Mouse (Mus musculus) forebrain, embryonic 11.5 days (tissue): ENCODE measurements around the gene Camk1. TPM values are rescaled to one million over a fixed set of nuclear protein-coding genes. Genes with fewer than 3 reads are reported as not detected.

Experiments used
- ATAC-seq: fragments of 200-750 bp; cut with Nextera tagmentation; replicated peaks from 2 replicates; pipeline ENCODE4 v1.8.0; 2017; ENCODE audit warnings: moderate TSS enrichment; ENCODE audit not compliant: low FRiP score
- DNase-seq: peaks from one replicate; pipeline ENCODE4 v3.0.0-alpha.2; 2017; ENCODE audit warnings: low spot score
- H3K27ac ChIP-seq: fragments of 300-500 bp; sonication (generic); 2 replicates; pipeline ENCODE4 v1.5.1; 2014; ENCODE audit warnings: low read depth, low read length
- H3K27me3 ChIP-seq: fragments of 300-500 bp; sonication (generic); 2 replicates; pipeline ENCODE4 v1.6.1; 2014; ENCODE audit warnings: mild to moderate bottlenecking, low read length, mixed read lengths; ENCODE audit not compliant: control insufficient read depth, insufficient read depth
- H3K36me3 ChIP-seq: fragments of 300-500 bp; sonication (generic); 2 replicates; pipeline ENCODE4 v1.6.1; 2014; ENCODE audit warnings: mild to moderate bottlenecking, low read length, moderate library complexity, mixed read lengths; ENCODE audit not compliant: control insufficient read depth, insufficient read depth
- H3K4me1 ChIP-seq: fragments of 300-500 bp; sonication (generic); replicated peaks from 2 replicates; pipeline ENCODE4 v1.6.1; 2014; ENCODE audit warnings: low read length, mixed read lengths; ENCODE audit not compliant: control insufficient read depth, insufficient read depth
- H3K4me2 ChIP-seq: fragments of 300-500 bp; sonication (generic); 2 replicates; pipeline ENCODE4 v1.6.1; 2014; ENCODE audit warnings: low read depth, mild to moderate bottlenecking, low read length, moderate library complexity, mixed read lengths; ENCODE audit not compliant: severe bottlenecking
- H3K4me3 ChIP-seq: fragments of 300-500 bp; sonication (generic); 2 replicates; pipeline ENCODE4 v1.5.1; 2014; ENCODE audit warnings: low read depth, low read length
- H3K9ac ChIP-seq: fragments of 300-500 bp; sonication (generic); 2 replicates; pipeline ENCODE4 v1.6.1; 2014; ENCODE audit warnings: low read length
- H3K9me3 ChIP-seq: fragments of 300-500 bp; sonication (generic); 2 replicates; pipeline ENCODE4 v1.6.1; 2016; ENCODE audit warnings: low read length, mixed read lengths; ENCODE audit not compliant: control insufficient read depth
- WGBS: fragments of 180-500 bp; shearing (Covaris S2); extraction: QIAGEN DNeasy Blood & Tissue Kit; methylation state at CpG from one replicate; pipeline ENCODE4 v1.1.7; 2014; 5-methylcytosine and 5-hydroxymethylcytosine counted together
- polyA plus RNA-seq: library from polyadenylated mRNA; unstranded; fragments of >200 nt; fragmentation: Nextera tagmentation; extraction: Ambion mirVana; gene quantifications from 2 replicates; pipeline ENCODE4 v1.2.1, GENCODE M21; 2014

Gene Camk1
- polyA plus RNA-seq, 1 experiment from 2014 or later, result 47.8 TPM

DNA sequence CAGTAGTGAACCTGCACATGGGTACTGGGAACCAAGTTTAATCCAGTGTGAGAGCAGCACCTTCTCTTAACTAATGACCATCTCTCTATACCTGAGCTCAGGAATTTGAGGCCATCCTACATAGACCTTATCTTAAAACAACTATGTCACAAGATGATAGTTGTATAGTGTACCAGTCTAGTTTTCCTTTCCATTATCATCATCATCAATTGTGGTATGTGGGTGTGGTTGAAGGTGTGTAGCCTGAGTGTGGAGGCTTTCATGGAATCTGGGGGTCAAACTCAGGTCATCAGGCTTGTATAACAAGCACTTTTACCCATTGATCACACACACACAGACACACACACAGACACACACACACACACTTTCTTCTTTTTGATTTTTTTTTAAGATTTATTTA, 6.8 kb upstream of the Camk1 start:
- H3K4me2 ChIP-seq, result no peak overlapping the region
- H3K27ac ChIP-seq, result no peak overlapping the region
- H3K4me1 ChIP-seq, result no peaks in the 10 kb centered on the region
- DNase-seq (no peak), ATAC-seq (no peak)
- H3K36me3 ChIP-seq, result no peaks in the 10 kb centered on the region
- no peaks in the 10 kb centered on the region for H3K9me3 ChIP-seq
- H3K9ac ChIP-seq, result no peak overlapping the region
- H3K27me3 ChIP-seq, result no peaks in the 10 kb centered on the region
- no peak overlapping the region for H3K4me3 ChIP-seq

- no peaks in the 10 kb centered on the region for H3K36me3 ChIP-seq
- no peaks in the 10 kb centered on the region for H3K27me3 ChIP-seq
- H3K27ac ChIP-seq, result no peak overlapping the region
- no peak overlapping the region for H3K4me3 ChIP-seq
- ATAC-seq (no peak), DNase-seq (no peak)
- H3K4me2 ChIP-seq, result no peak overlapping the region
- no peak overlapping the region for H3K9ac ChIP-seq
- H3K4me1 ChIP-seq, result peaks cover 6% of the 10 kb centered on the region; the same call in 1 of the 2 replicates
- H3K9me3 ChIP-seq, result no peaks in the 10 kb centered on the region
- 74% methylated on average over 4 of the region's 4 CpGs for WGBS
Measured at GRCm38 (mm10) chr6:113346897-113347296, 3.1 kb upstream of the Camk1 start.

- Histone ChIP-seq H3K27me3 (no peaks in the 10 kb centered on the region), H3K36me3 (no peaks in the 10 kb centered on the region), H3K4me2 (peak overlapping the region; percentile 64; the same call in 1 of the 2 replicates), H3K4me3 (0 out of 2 replicates have a peak overlapping the region, but pooled peaks have one; percentile 42), H3K9ac (peak overlapping the region; percentile 83; the same call in 1 of the 2 replicates), H3K4me1 (peaks cover 6% of the 10 kb centered on the region; the same call in 1 of the 2 replicates), H3K9me3 (no peaks in the 10 kb centered on the region), H3K27ac (no peak overlapping the region)
- ATAC-seq (no peak), DNase-seq (no peak)
- WGBS, result 67% methylated on average over 2 of the region's 2 CpGs
Measured at GRCm38 (mm10) chr6:113344321-113344720, 537 bp upstream of the Camk1 start.

DNA sequence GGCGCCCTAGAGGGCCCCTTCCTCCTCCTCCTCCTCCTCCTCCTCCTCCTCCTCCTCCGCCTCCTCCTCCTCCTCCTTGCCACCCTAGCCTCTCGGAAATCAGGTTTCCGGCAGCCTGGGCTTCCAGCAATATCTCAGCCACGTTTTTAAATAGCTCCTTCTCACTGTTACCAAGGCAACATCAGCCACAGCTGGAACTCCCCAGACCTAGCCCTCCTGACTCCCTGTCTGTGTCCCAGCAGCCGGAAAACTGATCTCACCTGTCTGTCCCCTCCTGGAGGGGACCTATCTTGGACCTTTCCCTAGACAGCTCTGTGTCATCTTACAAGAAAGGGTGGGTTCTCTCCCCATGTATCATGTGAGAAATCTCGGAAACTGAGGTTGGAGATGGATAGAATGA, 1.5 kb downstream of the Camk1 start:
- no peak overlapping the region for H3K4me2 ChIP-seq
- WGBS, result 51% methylated on average over 4 of the region's 7 CpGs
- H3K27ac ChIP-seq, result no peak overlapping the region
- H3K4me1 ChIP-seq, result peaks cover 6% of the 10 kb centered on the region; the same call in 1 of the 2 replicates
- H3K27me3 ChIP-seq, result no peaks in the 10 kb centered on the region
- no peak for ATAC-seq
- H3K36me3 ChIP-seq, result no peaks in the 10 kb centered on the region
- no peak overlapping the region for H3K4me3 ChIP-seq
- no peak overlapping the region for H3K9ac ChIP-seq
- DNase-seq, result no peak
- no peaks in the 10 kb centered on the region for H3K9me3 ChIP-seq

DNA sequence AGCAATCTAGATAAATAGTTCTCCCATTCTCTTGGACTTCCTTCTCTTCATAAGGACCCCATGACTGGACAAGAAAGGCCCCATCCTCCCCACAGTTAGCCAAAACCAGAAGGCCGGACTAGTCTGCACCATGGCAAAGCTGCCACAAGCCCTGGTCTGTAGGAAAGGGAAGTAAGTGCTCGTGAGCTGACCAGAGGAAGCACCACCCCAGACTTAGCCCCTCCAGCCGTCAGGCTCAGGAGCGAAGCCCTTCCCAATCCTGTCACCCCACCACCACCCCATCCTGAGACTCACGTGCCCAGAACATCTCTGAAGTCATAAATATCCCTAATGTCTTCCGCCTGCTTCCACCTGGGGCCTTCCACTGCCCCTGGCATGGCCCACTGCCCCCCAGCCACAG, 2.2 kb downstream of the Camk1 start:
- no peaks in the 10 kb centered on the region for H3K36me3 ChIP-seq
- no peak for ATAC-seq
- H3K9me3 ChIP-seq, result no peaks in the 10 kb centered on the region
- H3K9ac ChIP-seq, result no peak overlapping the region
- H3K27me3 ChIP-seq, result no peaks in the 10 kb centered on the region
- WGBS, result 91% methylated on average over 6 of the region's 6 CpGs
- peaks cover 6% of the 10 kb centered on the region; the same call in 1 of the 2 replicates for H3K4me1 ChIP-seq
- no peak overlapping the region for H3K4me3 ChIP-seq
- H3K27ac ChIP-seq, result no peak overlapping the region
- no peak for DNase-seq
- H3K4me2 ChIP-seq, result no peak overlapping the region

- Histone ChIP-seq H3K9ac (no peak overlapping the region), H3K27ac (no peak overlapping the region), H3K4me3 (no peak overlapping the region), H3K4me2 (no peak overlapping the region), H3K4me1 (no peaks in the 10 kb centered on the region), H3K9me3 (no peaks in the 10 kb centered on the region), H3K27me3 (no peaks in the 10 kb centered on the region), H3K36me3 (no peaks in the 10 kb centered on the region; the same call in 1 of the 2 replicates)
- DNase-seq (no peak), ATAC-seq (no peak)
- WGBS, result 79% methylated on average over 8 of the region's 8 CpGs
Measured at GRCm38 (mm10) chr6:113336852-113337620, 6.7 kb downstream of the Camk1 start.

DNA sequence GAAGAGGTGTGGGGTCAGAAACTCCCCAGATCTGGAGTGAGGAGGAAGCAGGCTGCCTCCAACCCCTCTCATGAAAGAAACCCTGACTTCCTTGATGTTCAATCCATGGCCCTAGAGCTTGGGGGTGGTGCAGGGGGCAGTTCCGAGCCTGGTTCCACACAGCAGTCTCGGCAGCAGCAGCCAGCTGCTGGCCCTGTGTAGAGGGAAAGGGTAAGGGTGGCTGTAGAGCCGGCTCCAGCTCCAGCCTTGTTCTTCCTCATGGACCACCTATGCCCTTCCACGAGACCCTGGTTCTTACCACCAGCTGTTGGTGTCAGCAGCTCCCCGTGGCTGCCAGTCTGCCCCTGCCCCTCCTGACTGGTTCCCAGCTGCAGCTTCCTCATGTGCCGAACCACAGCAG, 9.6 kb downstream of the Camk1 start:
- no peak overlapping the region for H3K9ac ChIP-seq
- no peaks in the 10 kb centered on the region; the same call in 1 of the 2 replicates for H3K36me3 ChIP-seq
- H3K4me1 ChIP-seq, result no peaks in the 10 kb centered on the region
- no peak for ATAC-seq
- no peak overlapping the region for H3K27ac ChIP-seq
- H3K9me3 ChIP-seq, result no peaks in the 10 kb centered on the region
- WGBS, result 77% methylated on average over 6 of the region's 6 CpGs
- H3K4me2 ChIP-seq, result no peak overlapping the region
- no peaks in the 10 kb centered on the region for H3K27me3 ChIP-seq
- DNase-seq, result no peak
- H3K4me3 ChIP-seq, result no peak overlapping the region

DNA sequence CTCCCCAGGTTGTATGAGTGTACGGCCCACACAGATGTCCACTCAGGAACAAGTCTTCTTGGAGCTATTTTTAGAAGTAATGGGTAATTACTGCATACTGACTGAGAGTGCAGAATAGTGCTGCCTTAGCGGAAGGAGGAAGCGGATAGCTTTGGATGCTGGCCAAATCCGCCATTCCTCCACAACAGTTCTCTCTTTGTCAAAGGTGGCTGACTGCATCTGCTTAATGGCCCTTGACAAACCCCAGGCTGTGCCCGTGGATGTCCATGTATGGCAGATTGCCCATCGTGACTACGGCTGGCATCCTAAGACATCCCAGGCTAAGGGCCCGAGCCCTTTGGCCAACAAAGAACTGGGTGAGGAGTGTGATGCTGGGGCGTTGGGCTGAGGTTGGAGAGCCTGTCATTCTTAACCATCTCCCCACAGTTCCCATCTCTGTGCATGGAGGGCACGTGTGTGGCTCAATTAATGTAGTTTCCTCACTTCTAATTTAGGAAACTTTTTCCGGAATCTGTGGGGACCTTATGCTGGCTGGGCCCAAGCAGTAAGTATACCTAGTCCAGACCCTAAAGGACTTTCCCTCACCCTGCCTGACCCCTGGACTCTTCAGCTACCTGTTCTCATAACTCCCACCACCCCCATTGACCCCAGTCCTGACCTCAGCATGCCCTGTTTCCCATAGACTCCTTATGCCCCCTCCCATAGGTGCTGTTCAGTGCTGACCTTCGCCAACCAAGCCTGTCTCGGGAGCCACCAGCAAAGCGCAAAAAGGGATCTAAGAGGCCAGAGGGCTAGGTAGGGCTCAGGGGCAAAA, 10.4 kb downstream of the Camk1 start:
- DNase-seq (no peak), ATAC-seq (peak; percentile 52; the same call in 1 of the 2 replicates)
- H3K4me2 ChIP-seq, result no peak overlapping the region
- H3K4me3 ChIP-seq, result no peak overlapping the region
- no peak overlapping the region for H3K9ac ChIP-seq
- H3K27me3 ChIP-seq, result no peaks in the 10 kb centered on the region
- no peaks in the 10 kb centered on the region for H3K4me1 ChIP-seq
- 83% methylated on average over 14 of the region's 14 CpGs for WGBS
- no peaks in the 10 kb centered on the region for H3K9me3 ChIP-seq
- no peak overlapping the region for H3K27ac ChIP-seq
- H3K36me3 ChIP-seq, result no peaks in the 10 kb centered on the region; the same call in 1 of the 2 replicates
